Mouse (Mus musculus): Measurements from ENCODE around the gene Dclk1.

DNA sequence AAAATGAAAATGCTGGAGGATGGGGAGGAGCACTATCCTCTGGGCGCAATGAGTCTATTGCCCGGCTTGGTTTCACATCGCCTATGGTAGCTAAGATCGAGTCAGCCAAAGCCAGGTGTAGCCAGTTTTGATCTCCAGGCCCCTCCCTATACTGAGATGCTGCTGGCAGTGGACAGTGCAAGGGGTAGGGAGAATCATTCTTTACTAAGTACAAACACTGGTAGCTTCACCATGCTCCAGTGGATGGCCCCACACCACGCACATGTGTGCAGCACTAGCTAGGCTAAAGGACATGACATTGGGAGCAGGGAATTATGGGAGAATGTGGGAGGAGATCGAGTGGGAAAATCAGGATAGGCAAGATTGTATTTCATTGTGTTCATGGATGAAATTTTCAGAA, 176.7 kb downstream of the Dclk1 start:
- no peak for TF ChIP-seq CTCF (IDR thresholded peaks at IDR 0.05; ENCODE audit: control insufficient read depth, insufficient read depth, insufficient replicate concordance, low read depth, low read length)
- TF ChIP-seq POLR2A (IDR thresholded peaks at IDR 0.05; ENCODE audit: control insufficient read depth, low read depth, low read length) = no peak
